Mouse (Mus musculus) ES-E14 (cell line): Measurements from ENCODE around the gene Banf1.

Experiments
- MAFK ChIP-seq: IDR thresholded peaks from 2 replicates; pipeline ENCODE4 v1.6.1; 2014; ENCODE audit warnings: mild to moderate bottlenecking, low read depth, low read length, inconsistent platforms; ENCODE audit not compliant: insufficient read depth
- ZC3H11A ChIP-seq: IDR thresholded peaks from 2 replicates; pipeline ENCODE4 v1.6.1; 2012; ENCODE audit warnings: low read depth, mild to moderate bottlenecking, inconsistent platforms, low read length, borderline replicate concordance
- ZNF384 ChIP-seq: IDR thresholded peaks from 2 replicates; pipeline ENCODE4 v1.6.1; 2012; ENCODE audit warnings: low read depth, low read length, inconsistent platforms

DNA sequence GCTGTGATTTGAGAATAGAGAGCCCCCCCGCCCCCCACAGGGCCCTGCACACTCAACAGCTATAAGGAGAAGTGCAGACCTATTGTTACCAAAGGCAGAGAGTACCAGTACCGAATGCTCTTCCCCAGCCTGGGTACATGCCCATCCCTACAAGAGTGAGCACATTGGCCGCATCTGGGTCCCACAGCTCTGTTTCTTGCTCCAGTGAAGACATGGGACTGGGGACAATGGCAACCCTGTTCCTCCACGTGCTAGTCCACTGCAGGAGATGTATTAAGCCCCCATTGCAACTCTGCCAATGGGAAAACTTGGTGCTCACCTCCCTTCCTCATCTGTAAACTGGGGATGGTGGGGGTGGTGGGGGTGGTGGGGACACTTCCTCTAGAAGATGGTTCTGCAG is 46.9 kb upstream of the Banf1 start:
- TF ChIP-seq ZC3H11A (no peak), MAFK (no peak), ZNF384 (no peak)
